ENCODE assay signal across 21 mouse cellular contexts in the genomic region with DNA sequence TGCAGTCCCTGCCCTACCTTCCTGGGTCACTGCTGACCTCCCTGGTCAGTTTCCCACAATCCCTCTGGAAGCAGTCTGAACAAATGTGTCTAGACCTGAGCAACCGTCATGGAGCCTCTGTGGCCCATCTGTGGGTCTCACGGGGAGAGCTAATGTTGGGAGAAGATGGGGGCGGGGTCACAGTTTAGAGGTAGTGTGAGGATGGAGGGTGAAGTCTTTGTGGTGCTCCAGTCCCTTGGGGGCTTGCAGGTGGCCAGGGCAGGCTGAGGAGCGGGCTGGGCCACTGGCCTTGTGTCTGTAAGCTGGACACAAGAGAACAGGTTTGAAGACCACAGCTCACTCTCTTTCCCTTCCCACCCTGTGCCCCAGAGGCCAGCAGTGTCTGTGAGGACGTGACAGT. TPM values are rescaled to one million over a fixed set of nuclear protein-coding genes. Genes with fewer than 3 reads are reported as not detected.
DNase-seq lines count a peak whose midpoint lies in the region; ATAC-seq and TF ChIP-seq lines count a peak whose summit lies in the region.
"Had no signal": no experiment of that assay in that cellular context is flagged by ENCODE, and none has a peak within 500 bp of the region (broad histone marks: within the 10 kb centered on the region; RNA-seq: fewer than 3 reads in every experiment).

No protein-coding gene starts in this region.

- intact Hi-C loops in heart, postnatal 14 days (cut with DNase I), result no loop called here

- TF ChIP-seq CTCF in heart, postnatal 0 days (IDR thresholded peaks at IDR 0.05; ENCODE audit: low read depth), result no peak

- H3K9me3 ChIP-seq in heart, postnatal 0 days (replicated peaks; ENCODE audit: control insufficient read depth, low read length), result no peaks in the 10 kb centered on the region
- H3K9me3 ChIP-seq: embryonic facial prominence, embryonic 13.5 days; forebrain, embryonic 12.5 days; heart, embryonic 15.5 days; hindbrain, embryonic 12.5 days had no signal

- no peaks in the 10 kb centered on the region for H3K27me3 ChIP-seq in heart, postnatal 0 days (ENCODE audit: control insufficient read depth, insufficient read depth, low read length)
- H3K27me3 ChIP-seq: embryonic facial prominence, embryonic 13.5 days; forebrain, embryonic 12.5 days; heart, embryonic 15.5 days; hindbrain, embryonic 12.5 days; Patski had no signal

- H3K36me3 ChIP-seq in heart, postnatal 0 days (replicated peaks; ENCODE audit: control insufficient read depth, insufficient read depth, low read length), result no peaks in the 10 kb centered on the region
- H3K36me3 ChIP-seq: embryonic facial prominence, embryonic 13.5 days; forebrain, embryonic 12.5 days; heart, embryonic 15.5 days; hindbrain, embryonic 12.5 days had no signal

- H3K9ac ChIP-seq in heart, postnatal 0 days (replicated peaks; ENCODE audit: low read depth, low read length), result no peak overlapping the region
- H3K9ac ChIP-seq: embryonic facial prominence, embryonic 13.5 days; forebrain, embryonic 12.5 days; heart, embryonic 15.5 days; hindbrain, embryonic 12.5 days had no signal

- 81% methylated on average over 5 of the region's 5 CpGs for WGBS in heart, postnatal 0 days

- DNase-seq in heart, postnatal 0 days (ENCODE audit: low spot score), result no peak
- no peak for DNase-seq in heart, postnatal 14 days
- peak; percentile 44 for DNase-seq in testis, postnatal 10 days (ENCODE audit: low spot score)
- DNase-seq in testis, postnatal 14 days (ENCODE audit: low spot score), result no peak
- peak; percentile 70 for DNase-seq in R1 (ENCODE audit: low read depth, low spot score)
- no peak for DNase-seq in cerebellum, postnatal 36 days
- DNase-seq in kidney, postnatal 4 days, result no peak
- DNase-seq: adrenal gland, postnatal 10 days; cerebellum, adult 11-12 months; cerebellum, adult 9-10 months; cerebellum, postnatal 25 days had no signal

- ATAC-seq in heart, postnatal 0 days (ENCODE audit: insufficient read depth, low read depth), result no peak; the same call in 1 of the 2 replicates
- ATAC-seq: forebrain, embryonic 16.5 days; hindbrain, embryonic 16.5 days; inflammation-experienced regulatory T-cells, adult 6 months; Patski had no signal

- no peaks in the 10 kb centered on the region for H3K4me1 ChIP-seq in heart, postnatal 0 days (ENCODE audit: control insufficient read depth, insufficient read depth)
- H3K4me1 ChIP-seq: embryonic facial prominence, embryonic 13.5 days; forebrain, embryonic 12.5 days; hindbrain, embryonic 12.5 days had no signal

- no peak overlapping the region for H3K4me2 ChIP-seq in heart, postnatal 0 days (ENCODE audit: low read depth, low read length)
- H3K4me2 ChIP-seq: embryonic facial prominence, embryonic 13.5 days; forebrain, embryonic 12.5 days; heart, embryonic 11.5 days; heart, embryonic 15.5 days; hindbrain, embryonic 12.5 days had no signal

- H3K4me3 ChIP-seq in heart, postnatal 0 days (ENCODE audit: low read depth, low read length), result no peak overlapping the region
- H3K4me3 ChIP-seq: embryonic facial prominence, embryonic 13.5 days; forebrain, embryonic 12.5 days; heart, embryonic 15.5 days; hindbrain, embryonic 12.5 days had no signal

- no peak for TF ChIP-seq EP300 in heart, postnatal 0 days (IDR thresholded peaks at IDR 0.05; ENCODE audit: low read depth)

- peak overlapping the region; percentile 61 for H3K27ac ChIP-seq in heart, postnatal 0 days (ENCODE audit: low read depth)
- H3K27ac ChIP-seq: embryonic facial prominence, embryonic 13.5 days; forebrain, embryonic 12.5 days; heart, embryonic 15.5 days; hindbrain, embryonic 12.5 days had no signal

RNA-seq across cellular contexts. Expression of gene Rd3, which starts 31.4 kb away (rescaled TPM):
- 0.34 and 2.4 TPM in 2 replicates for total RNA-seq in heart, postnatal 0 days (2014; rRNA removed; ENCODE audit: low replicate concordance)
- polyA plus RNA-seq in heart, postnatal 0 days (2015; fragmentation: Nextera tagmentation; extraction: Ambion mirVana), result 5.9 and 8.0 TPM in 2 replicates
- total RNA-seq in heart, postnatal 14 days (2021), result under 1 TPM; 0.45 to 0.51 TPM
- total RNA-seq: granulocyte monocyte progenitor cell, adult 5-6 weeks had no signal

RNA-seq across cellular contexts. Expression of gene Slc30a1, which starts 39.2 kb away (rescaled TPM):
- total RNA-seq in heart, postnatal 0 days (2014; rRNA removed; ENCODE audit: low replicate concordance), result 18.2 and 20.0 TPM in 2 replicates
- 2.6 and 3.6 TPM in 2 replicates for polyA plus RNA-seq in heart, postnatal 0 days (2015; fragmentation: Nextera tagmentation; extraction: Ambion mirVana)
- total RNA-seq in heart, postnatal 14 days (2021), result 10 to 100 TPM; 21.9 to 26.4 TPM

Comparison
In these comparisons a context has a peak if more than half of its experiments do, and no peak if none do; other contexts are left out.
1. DNase-seq: peak in testis, postnatal 10 days (single experiment) and R1 (single experiment); none in heart, postnatal 0 days (single experiment), heart, postnatal 14 days (0 of 2), testis, postnatal 14 days (single experiment), cerebellum, postnatal 36 days (0 of 2) and kidney, postnatal 4 days (0 of 2).